11 mouse cellular contexts compared by ENCODE assay signal in the genomic region with DNA sequence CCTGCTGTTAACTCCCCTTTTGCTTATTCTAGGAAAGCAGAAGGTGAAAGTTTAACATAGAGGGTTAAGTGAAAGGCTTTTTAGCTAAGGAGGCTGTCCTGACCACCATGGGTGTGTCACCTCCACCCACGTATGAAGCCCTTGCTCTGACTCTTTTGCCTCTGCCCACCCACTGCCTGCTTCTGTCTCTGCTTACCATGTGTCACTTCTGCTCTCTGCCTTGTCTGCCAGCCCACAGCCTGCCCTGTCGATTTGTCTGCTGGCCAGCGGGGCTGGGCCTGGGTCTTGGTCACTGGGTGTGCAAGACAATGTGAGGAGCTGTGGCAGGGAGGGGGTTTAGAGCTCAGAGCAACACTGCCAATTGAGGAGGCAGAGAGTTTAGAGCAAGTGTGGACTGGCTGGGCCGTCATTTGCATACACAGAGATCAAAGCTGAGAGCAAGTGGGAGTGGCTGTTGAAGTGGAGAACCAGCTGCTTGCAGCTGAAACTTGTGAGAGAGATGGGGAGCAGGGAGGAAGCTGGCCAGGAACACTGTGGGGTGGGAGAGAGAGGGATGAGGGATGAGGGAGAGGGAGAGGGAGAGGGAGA.
DNase-seq lines count a peak whose midpoint lies in the region; ATAC-seq and TF ChIP-seq lines count a peak whose summit lies in the region.
"Had no signal": no experiment of that assay in that cellular context is flagged by ENCODE, and none has a peak within 500 bp of the region (broad histone marks: within the 10 kb centered on the region; RNA-seq: fewer than 3 reads in every experiment).

No protein-coding gene starts in this region.

- 14% methylated on average over 4 of the region's 4 CpGs for WGBS in intestine, embryonic 14.5 days
- WGBS in intestine, postnatal 0 days: 12% methylated on average over 4 of the region's 4 CpGs
- 35% methylated on average over 4 of the region's 4 CpGs for WGBS in forebrain, embryonic 14.5 days
- WGBS in cerebellum, adult 2 months: 5% methylated on average over 4 of the region's 4 CpGs

- no peak for ATAC-seq in intestine, embryonic 14.5 days (replicated peaks; ENCODE audit: low FRiP score, low TSS enrichment, low read depth)
- no peak for ATAC-seq in intestine, postnatal 0 days
- ATAC-seq in common myeloid progenitor, adult 5-6 weeks (replicated peaks; ENCODE audit: low read depth, poor library complexity, severe bottlenecking): 0 out of 2 replicates have a peak, but pooled peaks have one; percentile 15
- peak; percentile 42; the same call in 1 of the 2 replicates for ATAC-seq in forebrain, embryonic 14.5 days
- ATAC-seq: Patski had no signal

- peak overlapping the region; percentile 13; the same call in 1 of the 2 replicates for H3K4me2 ChIP-seq in intestine, embryonic 14.5 days (ENCODE audit: low read length)
- no peak overlapping the region for H3K4me2 ChIP-seq in intestine, postnatal 0 days (replicated peaks; ENCODE audit: low read depth)
- no peak overlapping the region for H3K4me2 ChIP-seq in forebrain, embryonic 14.5 days (ENCODE audit: low read length)
- H3K4me2 ChIP-seq: liver, embryonic 15.5 days had no signal

- H3K4me1 ChIP-seq in intestine, embryonic 14.5 days (replicated peaks; ENCODE audit: control insufficient read depth, insufficient read depth, low read length): no peaks in the 10 kb centered on the region
- no peaks in the 10 kb centered on the region for H3K4me1 ChIP-seq in intestine, postnatal 0 days (replicated peaks; ENCODE audit: control insufficient read depth, insufficient read depth, low read length)
- no peaks in the 10 kb centered on the region for H3K4me1 ChIP-seq in forebrain, embryonic 14.5 days (ENCODE audit: control insufficient read depth, insufficient read depth, low read length)
- no peaks in the 10 kb centered on the region for H3K4me1 ChIP-seq in cerebellum, adult 2 months (ENCODE audit: control insufficient read depth, insufficient read depth, low read length)
- H3K4me1 ChIP-seq: liver, embryonic 15.5 days had no signal

- no peak for TF ChIP-seq CTCF in intestine, postnatal 0 days (IDR thresholded peaks at IDR 0.05; ENCODE audit: low read depth)
- TF ChIP-seq CTCF in layer of hippocampus, adult 2 months (conservative IDR thresholded peaks at IDR 0.05): no peak
- no peak for TF ChIP-seq CTCF in cerebellum, adult 2 months (IDR thresholded peaks at IDR 0.05; ENCODE audit: borderline replicate concordance, insufficient read depth, low read depth, low read length)

- H3K27me3 ChIP-seq in intestine, embryonic 14.5 days (replicated peaks; ENCODE audit: control insufficient read depth, insufficient read depth, low read length): no peaks in the 10 kb centered on the region
- H3K27me3 ChIP-seq in intestine, postnatal 0 days (replicated peaks; ENCODE audit: control insufficient read depth, insufficient read depth, low read length): no peaks in the 10 kb centered on the region
- H3K27me3 ChIP-seq in forebrain, embryonic 14.5 days (replicated peaks; ENCODE audit: control insufficient read depth, insufficient read depth, low read length): no peaks in the 10 kb centered on the region
- no peaks in the 10 kb centered on the region for H3K27me3 ChIP-seq in cerebellum, adult 2 months (ENCODE audit: control insufficient read depth, insufficient read depth, low read length)
- H3K27me3 ChIP-seq: liver, embryonic 15.5 days; Patski had no signal

- peak; percentile 50 for DNase-seq in intestine, embryonic 14.5 days (ENCODE audit: low spot score)
- DNase-seq in forebrain, embryonic 14.5 days (ENCODE audit: low spot score): peak; percentile 7
- peak; percentile 27 to 72 for DNase-seq in lung, postnatal 4 days
- no peak for DNase-seq in layer of hippocampus, adult 2 months (ENCODE audit: low spot score in 2 of 2)
- no peak for DNase-seq in right cerebral cortex, postnatal 4 days
- no peak for DNase-seq in cerebellum, adult 2 months
- DNase-seq: cerebellum, postnatal 25 days had no signal

- no peaks in the 10 kb centered on the region for H3K9me3 ChIP-seq in intestine, embryonic 14.5 days (ENCODE audit: control insufficient read depth, low read length)
- no peaks in the 10 kb centered on the region for H3K9me3 ChIP-seq in intestine, postnatal 0 days (ENCODE audit: control insufficient read depth)
- no peaks in the 10 kb centered on the region for H3K9me3 ChIP-seq in forebrain, embryonic 14.5 days (replicated peaks; ENCODE audit: control insufficient read depth, low read length)
- H3K9me3 ChIP-seq: liver, embryonic 15.5 days had no signal

- no peak overlapping the region for H3K4me3 ChIP-seq in intestine, embryonic 14.5 days (ENCODE audit: low read depth, low read length)
- H3K4me3 ChIP-seq in intestine, postnatal 0 days (ENCODE audit: low read depth, low read length): no peak overlapping the region
- no peak overlapping the region for H3K4me3 ChIP-seq in forebrain, embryonic 14.5 days (ENCODE audit: low read depth, low read length)
- no peak overlapping the region for H3K4me3 ChIP-seq in layer of hippocampus, adult 2 months
- no peak overlapping the region for H3K4me3 ChIP-seq in cerebellum, adult 2 months (replicated peaks; ENCODE audit: insufficient read depth, low read depth, low read length)
- H3K4me3 ChIP-seq: liver, embryonic 15.5 days had no signal

- no peaks in the 10 kb centered on the region for H3K36me3 ChIP-seq in intestine, embryonic 14.5 days (ENCODE audit: control insufficient read depth, insufficient read depth, low read length)
- H3K36me3 ChIP-seq in intestine, postnatal 0 days (ENCODE audit: control insufficient read depth, insufficient read depth): no peaks in the 10 kb centered on the region
- no peaks in the 10 kb centered on the region for H3K36me3 ChIP-seq in forebrain, embryonic 14.5 days (ENCODE audit: control insufficient read depth, insufficient read depth, low read length)
- H3K36me3 ChIP-seq: liver, embryonic 15.5 days had no signal

- no peak overlapping the region for H3K27ac ChIP-seq in intestine, embryonic 14.5 days (ENCODE audit: low read depth)
- H3K27ac ChIP-seq in intestine, postnatal 0 days (ENCODE audit: low read depth, low read length): no peak overlapping the region
- H3K27ac ChIP-seq in forebrain, embryonic 14.5 days (ENCODE audit: low read depth, low read length): no peak overlapping the region
- H3K27ac ChIP-seq in layer of hippocampus, adult 2 months: no peak overlapping the region
- H3K27ac ChIP-seq in cerebellum, adult 2 months (ENCODE audit: insufficient read depth, low read length): no peak overlapping the region
- H3K27ac ChIP-seq: liver, embryonic 15.5 days had no signal

- no peak for TF ChIP-seq POLR2A in cerebellum, adult 2 months (IDR thresholded peaks at IDR 0.05; ENCODE audit: borderline replicate concordance, insufficient read depth, low read length)

- H3K9ac ChIP-seq in intestine, embryonic 14.5 days (ENCODE audit: low read length): no peak overlapping the region
- H3K9ac ChIP-seq in intestine, postnatal 0 days (ENCODE audit: low read depth, low read length): no peak overlapping the region
- no peak overlapping the region for H3K9ac ChIP-seq in forebrain, embryonic 14.5 days (ENCODE audit: low read length)
- H3K9ac ChIP-seq: liver, embryonic 15.5 days had no signal

Comparison
In these comparisons a context has a peak if more than half of its experiments do, and no peak if none do; other contexts are left out.
1. ATAC-seq: peak in common myeloid progenitor, adult 5-6 weeks (single experiment) and forebrain, embryonic 14.5 days (single experiment); none in intestine, embryonic 14.5 days (single experiment) and intestine, postnatal 0 days (single experiment).
2. DNase-seq: peak in intestine, embryonic 14.5 days (single experiment), forebrain, embryonic 14.5 days (single experiment) and lung, postnatal 4 days (2 of 2); none in layer of hippocampus, adult 2 months (0 of 2), right cerebral cortex, postnatal 4 days (single experiment) and cerebellum, adult 2 months (0 of 2).